Mouse (Mus musculus) forebrain, embryonic 10.5 days (tissue): ENCODE measurements around the gene Fstl3. TPM values are rescaled to one million over a fixed set of nuclear protein-coding genes. Genes with fewer than 3 reads are reported as not detected.
"Not testable (repeated sequence)": the region's sequence is repeated elsewhere in the genome, so short reads cannot be mapped to it uniquely, and the experiment has no call there.

ENCODE experiments used
- DNase-seq: peaks from one replicate; pipeline ENCODE4 v3.0.0-alpha.2; 2017; ENCODE audit warnings: low spot score; ENCODE audit errors: extremely low spot score
- H3K27ac ChIP-seq: fragments of 300-500 bp; sonication (generic); 2 replicates; pipeline ENCODE4 v1.5.1; 2016; ENCODE audit warnings: mild to moderate bottlenecking
- H3K27me3 ChIP-seq: fragments of 300-500 bp; sonication (generic); 2 replicates; pipeline ENCODE4 v1.6.1; 2016; ENCODE audit warnings: mild to moderate bottlenecking; ENCODE audit not compliant: poor library complexity, severe bottlenecking
- H3K36me3 ChIP-seq: fragments of 300-500 bp; sonication (generic); replicated peaks from 2 replicates; pipeline ENCODE4 v1.6.1; 2016; ENCODE audit warnings: mild to moderate bottlenecking, moderate library complexity
- H3K4me1 ChIP-seq: fragments of 300-500 bp; sonication (generic); 2 replicates; pipeline ENCODE4 v1.6.1; 2016
- H3K4me3 ChIP-seq: fragments of 300-500 bp; sonication (generic); 2 replicates; pipeline ENCODE4 v1.5.1; 2016; ENCODE audit warnings: mild to moderate bottlenecking, moderate library complexity
- H3K9me3 ChIP-seq: fragments of 300-500 bp; sonication (generic); 2 replicates; pipeline ENCODE4 v1.6.1; 2016; ENCODE audit warnings: mild to moderate bottlenecking, moderate library complexity
- WGBS: fragments of 180-500 bp; shearing (Covaris S2); methylation state at CpG from one replicate; pipeline ENCODE4 v1.1.7; 2016; 5-methylcytosine and 5-hydroxymethylcytosine counted together
- polyA plus RNA-seq: library from polyadenylated mRNA; unstranded; fragments of >200 nt; fragmentation: Nextera tagmentation; extraction: Ambion mirVana; gene quantifications from 2 replicates; pipeline ENCODE4 v1.2.1, GENCODE M21; 2016

The Fstl3 gene
- polyA plus RNA-seq, 1 experiment from 2014 or later, result 1.5 TPM

- H3K27ac ChIP-seq, result no peak overlapping the region
- H3K9me3 ChIP-seq, result peaks cover 6% of the 10 kb centered on the region; the same call in 1 of the 2 replicates
- no peaks in the 10 kb centered on the region for H3K27me3 ChIP-seq
- peaks cover 20% of the 10 kb centered on the region for H3K4me1 ChIP-seq
- H3K4me3 ChIP-seq, result peak overlapping the region; percentile 70
- 93% methylated on average over 3 of the region's 3 CpGs for WGBS
- DNase-seq, result no peak
- H3K36me3 ChIP-seq, result peaks cover 41% of the 10 kb centered on the region
Observed at GRCm38 (mm10) chr10:79745411-79745810, 31.7 kb upstream of the Fstl3 start.

GRCm38 (mm10) chr10:79745898-79746773, 30.9 kb upstream of the Fstl3 start, which contains the start of gene Polrmt:
Gene Polrmt (minus strand): TSS chr10:79746581.
- WGBS, result 4% methylated on average over 38 of the region's 38 CpGs
- Histone ChIP-seq H3K27ac (peak within 1 kb of the TSS; percentile 80), H3K36me3 (peaks cover 33% of the 10 kb centered on the region), H3K9me3 (no peaks in the 10 kb centered on the region), H3K4me3 (peak within 1 kb of the TSS; percentile 70), H3K27me3 (no peaks in the 10 kb centered on the region), H3K4me1 (peaks cover 20% of the 10 kb centered on the region)
- DNase-seq, result peak; percentile 95

- peaks cover 27% of the 10 kb centered on the region for H3K36me3 ChIP-seq
- no peak for DNase-seq
- peak overlapping the region; percentile 74 for H3K27ac ChIP-seq
- peaks cover 20% of the 10 kb centered on the region for H3K4me1 ChIP-seq
- peak overlapping the region; percentile 70 for H3K4me3 ChIP-seq
- H3K9me3 ChIP-seq, result no peaks in the 10 kb centered on the region
- 24% methylated on average over 6 of the region's 6 CpGs for WGBS
- no peaks in the 10 kb centered on the region for H3K27me3 ChIP-seq
Observed at GRCm38 (mm10) chr10:79746774-79747151, 30.3 kb upstream of the Fstl3 start.

DNA sequence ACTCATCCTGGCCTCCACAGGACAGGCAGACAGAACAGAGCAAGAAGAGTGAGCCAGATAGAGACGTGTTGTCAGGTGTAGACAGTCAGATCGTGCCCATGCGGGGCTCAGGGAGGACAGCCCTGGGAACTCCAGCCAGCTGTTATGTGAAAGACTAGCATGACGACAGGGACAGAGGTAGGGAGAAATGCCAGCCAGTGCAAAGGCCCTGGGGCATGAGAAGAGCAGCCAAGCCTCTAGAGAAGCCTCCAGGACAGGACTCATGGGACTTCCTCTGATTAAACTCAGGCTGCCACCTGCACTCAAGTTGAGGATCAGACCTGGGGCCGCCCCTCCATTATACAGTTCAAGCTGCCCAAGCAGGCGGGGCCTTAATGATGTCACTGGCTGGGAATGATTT, 28.6 kb upstream of the Fstl3 start:
- no peak for DNase-seq
- no peak overlapping the region for H3K27ac ChIP-seq
- H3K4me1 ChIP-seq, result peaks cover 20% of the 10 kb centered on the region
- no peaks in the 10 kb centered on the region for H3K9me3 ChIP-seq
- no peaks in the 10 kb centered on the region for H3K27me3 ChIP-seq
- WGBS, result 84% methylated on average over 6 of the region's 6 CpGs
- H3K36me3 ChIP-seq, result peaks cover 11% of the 10 kb centered on the region
- H3K4me3 ChIP-seq, result no peak overlapping the region

- DNase-seq, result peak; percentile 79
- peaks cover 49% of the 10 kb centered on the region for H3K36me3 ChIP-seq
- H3K4me1 ChIP-seq, result peaks cover 13% of the 10 kb centered on the region
- H3K27me3 ChIP-seq, result peaks cover 16% of the 10 kb centered on the region
- no peaks in the 10 kb centered on the region for H3K9me3 ChIP-seq
- H3K27ac ChIP-seq, result peak within 1 kb of the TSS; percentile 51; the same call in 1 of the 2 replicates
- 2% methylated on average over 36 of the region's 36 CpGs for WGBS
- H3K4me3 ChIP-seq, result peak within 1 kb of the TSS; percentile 54
Observed at GRCm38 (mm10) chr10:79754856-79755516, 22.1 kb upstream of the Fstl3 start, which contains the start of gene Fgf22. Gene Fgf22 (plus strand): TSS chr10:79755076.

GRCm38 (mm10) chr10:79755854-79756253, 21.2 kb upstream of the Fstl3 start:
- no peak for DNase-seq
- peaks cover 57% of the 10 kb centered on the region for H3K36me3 ChIP-seq
- no peak overlapping the region; the same call in 1 of the 2 replicates for H3K4me3 ChIP-seq
- no peak overlapping the region for H3K27ac ChIP-seq
- WGBS, result 84% methylated on average over 3 of the region's 3 CpGs
- H3K4me1 ChIP-seq, result peaks cover 13% of the 10 kb centered on the region
- peaks cover 16% of the 10 kb centered on the region for H3K27me3 ChIP-seq
- no peaks in the 10 kb centered on the region for H3K9me3 ChIP-seq

DNA sequence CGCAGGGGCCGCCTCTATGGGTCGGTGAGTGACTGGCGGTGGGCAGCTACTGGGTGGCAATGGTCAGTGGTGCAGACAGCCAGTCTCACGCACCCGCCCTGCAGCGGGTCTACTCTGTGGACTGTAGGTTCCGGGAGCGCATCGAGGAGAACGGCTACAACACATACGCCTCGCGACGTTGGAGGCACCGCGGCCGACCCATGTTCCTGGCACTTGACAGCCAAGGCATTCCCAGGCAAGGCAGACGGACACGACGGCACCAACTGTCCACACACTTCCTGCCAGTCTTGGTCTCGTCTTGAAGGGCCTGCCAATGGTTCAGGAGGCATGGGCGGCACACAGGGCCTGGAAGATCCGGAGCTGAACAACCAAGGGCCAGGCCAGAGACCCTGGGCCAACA, 20.4 kb upstream of the Fstl3 start:
- H3K27ac ChIP-seq, result no peak overlapping the region
- WGBS, result 92% methylated on average over 24 of the region's 24 CpGs
- DNase-seq, result no peak
- peaks cover 13% of the 10 kb centered on the region for H3K4me1 ChIP-seq
- H3K27me3 ChIP-seq, result peaks cover 16% of the 10 kb centered on the region
- H3K4me3 ChIP-seq, result no peak overlapping the region
- no peaks in the 10 kb centered on the region for H3K9me3 ChIP-seq
- peaks cover 65% of the 10 kb centered on the region for H3K36me3 ChIP-seq

DNA sequence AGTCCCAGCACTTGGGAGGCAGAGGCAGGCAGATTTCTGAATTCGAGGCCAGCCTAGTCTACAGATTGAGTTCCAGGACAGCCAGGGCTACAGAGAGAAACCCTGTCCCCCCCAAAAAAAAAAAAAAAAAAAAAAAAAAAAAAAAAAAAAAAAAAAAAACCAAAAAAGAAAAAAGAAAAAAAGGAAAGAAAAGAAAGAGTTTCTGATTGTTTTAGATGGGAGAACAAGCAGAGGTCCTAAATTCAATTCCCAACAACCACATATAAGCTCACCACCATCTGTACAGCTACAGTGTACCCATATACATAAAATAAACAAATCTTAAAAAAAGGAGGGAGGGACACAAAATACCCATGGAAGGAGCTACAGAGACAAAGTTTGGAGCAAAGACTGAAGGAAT, 17.4 kb upstream of the Fstl3 start:
- not testable (repeated sequence) for DNase-seq, H3K4me3 ChIP-seq, H3K9me3 ChIP-seq, H3K27ac ChIP-seq
- H3K27me3 ChIP-seq, result peaks cover 16% of the 10 kb centered on the region
- 100% methylated on average over 1 of the region's 1 CpGs for WGBS
- H3K36me3 ChIP-seq, result peaks cover 92% of the 10 kb centered on the region
- H3K4me1 ChIP-seq, result peaks cover 27% of the 10 kb centered on the region

DNA sequence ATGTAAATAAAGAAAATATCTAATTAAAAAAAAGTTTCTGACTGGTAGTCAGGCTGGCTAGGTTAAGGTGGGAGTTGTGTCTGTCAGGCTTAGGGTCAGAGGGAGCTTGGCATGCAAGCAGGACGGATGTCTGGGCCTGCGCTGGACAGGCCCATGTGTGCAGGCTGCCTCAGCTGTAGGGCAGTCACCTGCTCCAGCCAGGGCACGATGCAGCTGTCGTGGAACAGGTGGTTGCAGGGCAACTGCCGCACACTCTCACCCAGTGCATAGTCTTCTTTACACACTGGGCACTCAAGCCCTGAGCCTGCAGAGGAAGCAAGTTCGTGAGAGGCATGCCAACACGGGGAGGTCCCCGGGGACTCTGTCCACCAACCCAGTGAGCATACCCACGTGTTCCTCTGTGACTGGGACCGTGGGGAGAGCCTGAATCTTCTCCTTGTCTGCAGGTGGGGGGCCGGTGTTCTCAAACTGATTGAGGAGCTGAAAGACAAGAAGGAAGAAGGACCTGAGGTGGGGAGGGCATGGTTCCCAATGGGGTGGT, 16.4 kb upstream of the Fstl3 start:
- WGBS, result 94% methylated on average over 11 of the region's 11 CpGs
- peaks cover 96% of the 10 kb centered on the region for H3K36me3 ChIP-seq

GRCm38 (mm10) chr10:79762875-79763274, 14.2 kb upstream of the Fstl3 start:
- Histone ChIP-seq H3K27me3 (no peaks in the 10 kb centered on the region), H3K4me1 (peaks cover 45% of the 10 kb centered on the region), H3K9me3 (no peaks in the 10 kb centered on the region), H3K36me3 (peaks cover 74% of the 10 kb centered on the region), H3K4me3 (0 out of 2 replicates have a peak overlapping the region, but pooled peaks have one; percentile 3), H3K27ac (no peak overlapping the region)
- no peak for DNase-seq
- 92% methylated on average over 3 of the region's 3 CpGs for WGBS

More for the DNA sequence above, 16.4 kb upstream of the Fstl3 start:
- Histone ChIP-seq H3K4me3 (no peak overlapping the region), H3K27me3 (peaks cover 10% of the 10 kb centered on the region), H3K4me1 (peaks cover 27% of the 10 kb centered on the region), H3K9me3 (no peaks in the 10 kb centered on the region), H3K27ac (no peak overlapping the region)
- no peak for DNase-seq

DNA sequence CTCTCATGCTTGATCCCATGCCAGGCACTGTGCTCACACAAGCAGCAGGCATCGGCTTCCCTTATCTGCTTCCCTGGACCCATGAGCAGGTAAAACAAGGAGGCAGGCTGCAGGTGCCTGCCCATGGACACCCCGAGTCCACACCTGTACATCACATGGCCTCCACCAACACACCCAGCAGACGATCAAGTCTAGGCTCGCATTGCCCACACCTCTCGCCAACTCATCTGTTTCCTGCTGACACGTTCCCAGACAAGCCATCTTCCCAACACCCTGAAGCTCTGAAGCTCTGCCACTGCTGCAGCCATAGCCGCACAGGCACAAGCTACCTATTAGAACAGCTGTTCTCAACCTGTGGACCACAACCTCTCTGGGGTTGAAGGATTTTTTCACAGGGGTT, 12.8 kb upstream of the Fstl3 start:
- Histone ChIP-seq H3K27ac (no peak overlapping the region), H3K4me3 (no peak overlapping the region), H3K27me3 (no peaks in the 10 kb centered on the region), H3K4me1 (peaks cover 55% of the 10 kb centered on the region), H3K9me3 (no peaks in the 10 kb centered on the region), H3K36me3 (peaks cover 60% of the 10 kb centered on the region)
- WGBS, result 90% methylated on average over 7 of the region's 7 CpGs
- no peak for DNase-seq

DNA sequence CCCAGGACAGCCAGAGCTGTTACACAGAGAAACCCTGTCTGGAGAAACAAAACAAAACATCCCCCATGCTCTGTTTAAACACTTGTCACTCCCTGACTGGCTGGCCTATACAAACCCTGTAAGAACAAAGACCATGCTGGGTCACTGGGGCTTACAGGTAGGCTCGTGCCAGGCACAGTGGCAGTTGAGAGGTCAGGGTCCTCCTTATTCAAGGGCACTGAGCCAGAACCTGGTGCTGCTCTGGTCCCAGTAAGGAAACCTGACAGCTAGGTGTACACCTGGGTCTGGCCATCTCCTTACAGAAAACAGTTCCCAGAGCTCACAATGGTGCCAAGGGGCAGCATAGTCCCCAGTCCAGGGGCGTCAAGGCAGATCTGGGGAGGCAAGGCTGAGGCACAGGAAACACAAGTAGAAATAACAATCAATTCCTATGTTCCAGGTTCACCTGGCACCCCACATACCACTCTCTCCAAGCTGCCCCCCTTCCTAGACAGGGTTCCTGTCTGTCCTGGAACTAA, 11.8 kb upstream of the Fstl3 start:
- Histone ChIP-seq H3K9me3 (no peaks in the 10 kb centered on the region), H3K4me1 (peaks cover 55% of the 10 kb centered on the region), H3K4me3 (peak overlapping the region; percentile 96), H3K27ac (peak overlapping the region; percentile 98), H3K27me3 (peaks cover under 1% of the 10 kb centered on the region; the same call in 1 of the 2 replicates), H3K36me3 (peaks cover 50% of the 10 kb centered on the region)
- 83% methylated on average over 2 of the region's 2 CpGs for WGBS
- DNase-seq, result no peak
